Mouse (Mus musculus) myocyte (in vitro differentiated cells): Measurements from ENCODE around the gene Nodal.

Experiments
- CEBPB ChIP-seq: IDR thresholded peaks from 2 replicates; pipeline ENCODE4 v1.6.1; 2011; ENCODE audit warnings: mild to moderate bottlenecking, moderate library complexity; ENCODE audit not compliant: poor library complexity, insufficient read depth, severe bottlenecking
- E2F4 ChIP-seq: IDR thresholded peaks from one replicate; pipeline ENCODE4 v1.6.1; 2011; ENCODE audit warnings: mild to moderate bottlenecking, control low read depth, moderate library complexity; ENCODE audit not compliant: insufficient read depth
- MAX ChIP-seq: IDR thresholded peaks from one replicate; pipeline ENCODE4 v1.6.1; 2011; ENCODE audit warnings: low read depth, mild to moderate bottlenecking, control low read depth
- MYOD1 ChIP-seq, 3 experiments: IDR thresholded peaks; one replicate each; pipeline ENCODE4 v1.6.1; 2011; ENCODE audit warnings: control low read depth in 2 of 3, low read depth in 2 of 3, mild to moderate bottlenecking in 2 of 3, moderate library complexity in 1 of 3; ENCODE audit not compliant: insufficient read length in 2 of 3, control insufficient read depth in 1 of 3
- MYOG ChIP-seq, 3 experiments: IDR thresholded peaks; one replicate each; pipeline ENCODE4 v1.6.1; 2011; ENCODE audit warnings: control low read depth in 2 of 3, low read depth in 2 of 3, mild to moderate bottlenecking in 2 of 3; ENCODE audit not compliant: insufficient read length in 2 of 3, control insufficient read depth in 1 of 3, insufficient read depth in 1 of 3
- POLR2A ChIP-seq: IDR thresholded peaks from one replicate; pipeline ENCODE4 v1.6.1; 2011; ENCODE audit warnings: low read depth, mild to moderate bottlenecking, control low read depth, moderate library complexity; ENCODE audit not compliant: insufficient read length
- POLR2AphosphoS2 ChIP-seq: IDR thresholded peaks from one replicate; pipeline ENCODE4 v1.6.1; 2011; ENCODE audit warnings: low read depth, control low read depth; ENCODE audit not compliant: insufficient read length
- TCF12 ChIP-seq: IDR thresholded peaks from one replicate; pipeline ENCODE4 v1.6.1; 2011; ENCODE audit warnings: mild to moderate bottlenecking, control low read depth; ENCODE audit not compliant: poor library complexity, insufficient read depth, severe bottlenecking
- TCF3 ChIP-seq: IDR thresholded peaks from one replicate; pipeline ENCODE4 v1.6.1; 2011; ENCODE audit warnings: low read depth, control low read depth; ENCODE audit not compliant: insufficient read length
- USF1 ChIP-seq: IDR thresholded peaks from one replicate; pipeline ENCODE4 v1.6.1; 2011; ENCODE audit warnings: low read depth, mild to moderate bottlenecking, control low read depth, moderate library complexity

- TF ChIP-seq CEBPB (no peak), MAX (no peak), POLR2A (no peak), MYOG (IDR thresholded peaks at IDR 0.05; ENCODE audit: control insufficient read depth in 1 of 3, insufficient read depth in 1 of 3, insufficient read length in 2 of 3, low read depth in 2 of 3) (no peak), TCF12 (no peak), USF1 (no peak), TCF3 (no peak), POLR2AphosphoS2 (no peak), MYOD1 (IDR thresholded peaks at IDR 0.05; ENCODE audit: control insufficient read depth in 1 of 3, insufficient read length in 2 of 3, low read depth in 2 of 3) (no peak), E2F4 (no peak)
These were observed 8.0 kb upstream of the Nodal start for GRCm38 (mm10) chr10:61409776-61410175.
